Mouse (Mus musculus): Measurements from ENCODE around the gene Sephs1. TPM values are rescaled to one million over a fixed set of nuclear protein-coding genes. Genes with fewer than 3 reads are reported as not detected.

Gene Sephs1
- polyA plus RNA-seq, 1 experiment from 2014 or later: 34.3 TPM

DNA sequence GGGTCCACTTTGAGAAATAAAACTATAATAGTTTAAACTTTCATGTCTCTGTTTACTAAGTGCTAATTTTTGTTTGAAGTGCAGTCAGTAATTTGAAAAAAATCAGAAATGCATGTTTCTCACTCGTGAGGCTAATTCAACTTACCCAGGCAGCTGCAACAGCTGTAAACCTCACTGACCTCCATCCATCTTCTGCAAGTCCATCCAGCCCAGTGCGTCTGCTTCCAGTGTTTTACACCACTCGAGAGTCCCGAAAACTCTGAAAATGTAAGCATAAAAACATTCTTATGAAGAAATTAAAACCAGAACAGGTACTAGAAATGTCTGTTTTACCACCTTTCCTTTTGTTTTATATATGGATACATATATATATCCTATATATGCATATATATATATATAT is 29.2 kb downstream of the Sephs1 start:
- Histone ChIP-seq H3K4me1 (ENCODE audit: insufficient read depth, low read depth, low read length) (no peaks in the 10 kb centered on the region; the same call in 1 of the 2 replicates), H3K4me2 (replicated peaks; ENCODE audit: low read depth, low read length) (no peak overlapping the region), H3K9me3 (ENCODE audit: low read length) (no peaks in the 10 kb centered on the region), H3K9ac (replicated peaks; ENCODE audit: low read depth) (no peak overlapping the region), H3K27me3 (replicated peaks; ENCODE audit: insufficient read depth, low read length) (no peaks in the 10 kb centered on the region), H3K4me3 (ENCODE audit: low read depth, low read length) (no peak overlapping the region), H3K36me3 (ENCODE audit: insufficient read depth, low read length) (peaks cover 3% of the 10 kb centered on the region; the same call in 1 of the 2 replicates), H3K27ac (ENCODE audit: low read length) (no peak overlapping the region)
- ATAC-seq: no peak
- TF ChIP-seq EP300 (IDR thresholded peaks at IDR 0.05) (no peak), CTCF (IDR thresholded peaks at IDR 0.05) (no peak)
- DNase-seq (ENCODE audit: low spot score): no peak
- 46% methylated on average over 4 of the region's 4 CpGs for WGBS

DNA sequence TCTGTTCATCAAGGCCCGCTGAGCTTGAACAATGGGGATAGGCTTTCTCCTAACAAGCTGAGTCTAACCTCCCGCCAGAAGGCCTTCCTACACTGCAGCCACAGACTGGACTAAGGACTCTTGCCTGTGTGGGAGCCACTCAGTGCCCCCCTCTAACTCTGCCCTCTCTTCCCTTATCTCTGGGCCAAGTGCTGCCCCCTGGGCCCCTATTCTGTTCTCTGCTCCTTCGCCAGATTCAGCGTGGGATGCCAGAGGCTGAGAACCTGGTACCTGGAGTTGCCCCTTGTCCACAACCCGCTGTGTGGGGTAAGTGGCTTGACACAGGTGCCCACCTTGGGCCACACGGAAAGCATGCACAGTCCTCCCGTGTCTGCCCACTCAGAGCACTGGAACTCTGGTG is 32.6 kb downstream of the Sephs1 start:
- no peak for ATAC-seq
- no peak overlapping the region for H3K4me2 ChIP-seq (replicated peaks; ENCODE audit: low read depth, low read length)
- WGBS: 64% methylated on average over 7 of the region's 7 CpGs
- H3K36me3 ChIP-seq (ENCODE audit: insufficient read depth, low read length): no peaks in the 10 kb centered on the region
- no peak overlapping the region for H3K27ac ChIP-seq (ENCODE audit: low read length)
- no peaks in the 10 kb centered on the region for H3K9me3 ChIP-seq (ENCODE audit: low read length)
- H3K4me3 ChIP-seq (ENCODE audit: low read depth, low read length): no peak overlapping the region
- no peak for TF ChIP-seq EP300 (IDR thresholded peaks at IDR 0.05)
- no peak for TF ChIP-seq CTCF (IDR thresholded peaks at IDR 0.05)
- H3K9ac ChIP-seq (replicated peaks; ENCODE audit: low read depth): no peak overlapping the region
- DNase-seq (ENCODE audit: low spot score): no peak
- no peaks in the 10 kb centered on the region for H3K27me3 ChIP-seq (replicated peaks; ENCODE audit: insufficient read depth, low read length)
- H3K4me1 ChIP-seq (ENCODE audit: insufficient read depth, low read depth, low read length): no peaks in the 10 kb centered on the region

GRCm38 (mm10) chr2:4916037-4916436 is 34.7 kb downstream of the Sephs1 start:
- H3K4me3 ChIP-seq (ENCODE audit: low read depth, low read length): no peak overlapping the region
- peaks cover 3% of the 10 kb centered on the region; the same call in 1 of the 2 replicates for H3K4me1 ChIP-seq (ENCODE audit: insufficient read depth, low read depth, low read length)
- ATAC-seq (no peak), DNase-seq (ENCODE audit: low spot score) (no peak)
- no peak overlapping the region for H3K4me2 ChIP-seq (replicated peaks; ENCODE audit: low read depth, low read length)
- WGBS: 75% methylated on average over 5 of the region's 6 CpGs
- no peak overlapping the region for H3K27ac ChIP-seq (ENCODE audit: low read length)
- H3K36me3 ChIP-seq (ENCODE audit: insufficient read depth, low read length): no peaks in the 10 kb centered on the region
- H3K27me3 ChIP-seq (replicated peaks; ENCODE audit: insufficient read depth, low read length): no peaks in the 10 kb centered on the region
- TF ChIP-seq CTCF (IDR thresholded peaks at IDR 0.05) (no peak), EP300 (IDR thresholded peaks at IDR 0.05) (no peak)
- H3K9me3 ChIP-seq (ENCODE audit: low read length): no peaks in the 10 kb centered on the region
- H3K9ac ChIP-seq (replicated peaks; ENCODE audit: low read depth): no peak overlapping the region

- TF ChIP-seq EP300 (IDR thresholded peaks at IDR 0.05): no peak
- peak; percentile 92 for TF ChIP-seq CTCF (IDR thresholded peaks at IDR 0.05)
- H3K27ac ChIP-seq (ENCODE audit: low read length): peak overlapping the region; percentile 29; the same call in 1 of the 2 replicates
These were observed 36.1 kb downstream of the Sephs1 start for GRCm38 (mm10) chr2:4917326-4918021.

DNA sequence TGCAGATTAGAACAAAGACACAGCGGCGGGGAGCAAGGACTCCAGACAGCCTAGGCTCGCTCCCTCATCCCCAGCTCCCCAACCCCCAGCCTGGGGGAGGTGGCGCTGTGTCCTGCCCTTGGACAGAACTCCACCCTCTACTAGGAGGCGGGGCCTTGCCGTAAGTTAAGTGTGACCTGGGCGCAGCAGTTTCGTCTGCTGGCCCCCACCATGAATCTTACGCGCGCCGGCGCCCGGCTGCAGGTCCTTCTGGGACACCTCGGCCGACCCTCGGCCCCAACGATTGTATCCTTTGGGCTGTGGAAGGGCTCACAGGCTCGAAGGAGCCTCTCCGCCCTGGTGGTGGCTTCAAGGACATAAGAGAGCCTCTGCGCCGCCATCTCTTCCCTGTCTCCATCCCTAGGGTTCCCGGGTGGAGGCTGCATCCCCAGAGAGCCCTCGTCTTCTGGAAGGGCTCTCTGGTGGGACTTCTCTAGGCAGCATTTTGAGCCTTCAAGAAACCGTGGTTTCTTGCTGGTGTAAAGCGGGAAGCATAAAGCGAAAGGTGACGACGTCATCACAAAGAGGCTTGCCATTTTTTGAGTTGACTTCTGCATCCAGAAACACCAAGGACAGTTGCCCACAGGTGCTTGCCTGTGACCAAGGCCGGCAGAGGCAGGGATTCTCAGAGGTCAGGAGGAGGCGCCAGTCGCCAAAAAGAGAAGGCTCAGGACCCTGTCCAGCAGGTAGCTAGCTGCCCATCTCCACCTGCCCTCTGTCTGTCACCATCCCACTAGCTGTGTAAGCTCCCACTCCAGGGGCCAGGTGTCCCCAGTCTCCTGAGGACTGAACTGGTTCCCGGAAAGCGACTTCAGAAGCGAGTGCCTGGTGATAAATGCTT is 37.7 kb downstream of the Sephs1 start, which contains the start of gene Phyh:
Gene Phyh, plus strand, starts transcription at position 160 of the 880 bp plus-strand sequence.
- TF ChIP-seq EP300 (IDR thresholded peaks at IDR 0.05) (peak; percentile 27; the same call in 1 of the 2 replicates), CTCF (IDR thresholded peaks at IDR 0.05) (peak; percentile 62)
- Histone ChIP-seq H3K4me2 (replicated peaks; ENCODE audit: low read depth, low read length) (peak within 1 kb of the TSS; percentile 72), H3K4me3 (ENCODE audit: low read depth, low read length) (peak within 1 kb of the TSS; percentile 63), H3K9me3 (ENCODE audit: low read length) (no peaks in the 10 kb centered on the region), H3K27me3 (replicated peaks; ENCODE audit: insufficient read depth, low read length) (no peaks in the 10 kb centered on the region), H3K9ac (replicated peaks; ENCODE audit: low read depth) (peak within 1 kb of the TSS; percentile 64), H3K27ac (ENCODE audit: low read length) (peak within 1 kb of the TSS; percentile 86), H3K36me3 (ENCODE audit: insufficient read depth, low read length) (no peaks in the 10 kb centered on the region), H3K4me1 (ENCODE audit: insufficient read depth, low read depth, low read length) (peaks cover 3% of the 10 kb centered on the region; the same call in 1 of the 2 replicates)
- 7% methylated on average over 35 of the region's 35 CpGs for WGBS
- ATAC-seq: peak; percentile 95
- DNase-seq (ENCODE audit: low spot score): peak; percentile 94

More at GRCm38 (mm10) chr2:4917326-4918021, 36.1 kb downstream of the Sephs1 start:
- DNase-seq (ENCODE audit: low spot score): peak; percentile 57
- Histone ChIP-seq H3K9me3 (ENCODE audit: low read length) (no peaks in the 10 kb centered on the region), H3K9ac (replicated peaks; ENCODE audit: low read depth) (no peak overlapping the region), H3K4me1 (ENCODE audit: insufficient read depth, low read depth, low read length) (peaks cover 3% of the 10 kb centered on the region; the same call in 1 of the 2 replicates), H3K36me3 (ENCODE audit: insufficient read depth, low read length) (no peaks in the 10 kb centered on the region), H3K27me3 (replicated peaks; ENCODE audit: insufficient read depth, low read length) (no peaks in the 10 kb centered on the region), H3K4me2 (replicated peaks; ENCODE audit: low read depth, low read length) (peak overlapping the region; percentile 38), H3K4me3 (ENCODE audit: low read depth, low read length) (peak overlapping the region; percentile 21; the same call in 1 of the 2 replicates)
- ATAC-seq: peak; percentile 20; the same call in 1 of the 2 replicates
- 12% methylated on average over 8 of the region's 8 CpGs for WGBS

GRCm38 (mm10) chr2:4921019-4921418 is 39.7 kb downstream of the Sephs1 start:
- Histone ChIP-seq H3K27me3 (replicated peaks; ENCODE audit: insufficient read depth, low read length) (no peaks in the 10 kb centered on the region), H3K9me3 (ENCODE audit: low read length) (no peaks in the 10 kb centered on the region), H3K36me3 (ENCODE audit: insufficient read depth, low read length) (no peaks in the 10 kb centered on the region), H3K27ac (ENCODE audit: low read length) (no peak overlapping the region), H3K9ac (replicated peaks; ENCODE audit: low read depth) (no peak overlapping the region), H3K4me3 (ENCODE audit: low read depth, low read length) (no peak overlapping the region), H3K4me1 (ENCODE audit: insufficient read depth, low read depth, low read length) (peaks cover 3% of the 10 kb centered on the region; the same call in 1 of the 2 replicates), H3K4me2 (replicated peaks; ENCODE audit: low read depth, low read length) (no peak overlapping the region)
- ATAC-seq (no peak), DNase-seq (ENCODE audit: low spot score) (no peak)
- TF ChIP-seq EP300 (IDR thresholded peaks at IDR 0.05): no peak
- TF ChIP-seq CTCF (IDR thresholded peaks at IDR 0.05): no peak
- WGBS: 76% methylated on average over 5 of the region's 5 CpGs
